Mouse (Mus musculus): ENCODE data around the gene Ctxn1.
A peak's percentile ranks its signal among the peaks of the same experiment; 100 is the strongest.

Ctxn1 gene

DNA sequence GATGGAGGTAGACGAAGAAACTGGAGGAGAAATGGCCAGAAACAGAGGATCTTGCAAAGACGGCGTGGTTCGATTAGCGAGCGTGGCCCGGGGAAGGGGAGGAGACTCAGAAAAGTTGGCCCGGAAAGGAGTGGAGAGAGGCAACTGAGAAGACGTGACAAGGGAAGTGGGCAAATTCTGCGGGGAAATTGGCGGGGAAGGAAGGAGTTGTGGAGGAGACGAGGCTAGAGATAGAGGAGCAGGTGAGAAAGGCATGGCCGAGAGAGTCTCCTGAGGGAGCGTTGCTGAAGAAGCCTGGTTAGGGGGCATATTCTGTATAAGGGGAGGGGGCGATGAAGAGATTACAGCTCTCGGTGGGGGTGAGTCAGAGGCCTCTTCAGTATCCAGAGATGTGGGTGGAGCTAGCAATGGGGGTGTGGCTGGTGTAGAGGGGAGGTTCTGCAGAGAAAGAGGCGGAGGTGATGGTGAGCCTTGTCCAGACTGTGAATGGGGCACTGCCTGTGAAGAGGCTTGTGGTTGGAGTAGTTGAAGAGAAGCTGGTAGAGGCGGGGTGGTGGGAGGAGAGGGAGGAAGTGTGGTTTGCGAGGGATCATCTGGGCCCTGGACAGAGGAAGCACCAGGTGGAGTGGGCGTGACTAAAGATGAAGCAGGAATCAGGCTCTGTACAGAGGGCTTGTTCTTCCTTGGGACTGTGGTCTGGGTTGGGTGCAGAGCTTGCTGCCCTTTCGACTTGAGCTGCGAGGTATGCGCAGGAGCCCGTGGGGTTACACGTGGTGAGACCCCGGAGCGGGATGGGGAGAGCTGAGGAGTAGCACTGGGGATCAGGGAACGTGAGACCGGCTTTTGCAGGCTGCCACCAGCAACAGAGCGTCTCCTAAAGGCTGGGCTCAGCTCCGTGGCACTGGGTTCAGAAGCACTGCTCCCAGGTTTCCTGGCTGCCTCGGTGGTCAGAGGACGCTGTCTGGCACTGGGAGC is 44.8 kb downstream of the Ctxn1 start:
- peak in 1 of 2 experiments; percentile 43 for DNase-seq (ENCODE audit: low spot score in 2 of 2)

DNA sequence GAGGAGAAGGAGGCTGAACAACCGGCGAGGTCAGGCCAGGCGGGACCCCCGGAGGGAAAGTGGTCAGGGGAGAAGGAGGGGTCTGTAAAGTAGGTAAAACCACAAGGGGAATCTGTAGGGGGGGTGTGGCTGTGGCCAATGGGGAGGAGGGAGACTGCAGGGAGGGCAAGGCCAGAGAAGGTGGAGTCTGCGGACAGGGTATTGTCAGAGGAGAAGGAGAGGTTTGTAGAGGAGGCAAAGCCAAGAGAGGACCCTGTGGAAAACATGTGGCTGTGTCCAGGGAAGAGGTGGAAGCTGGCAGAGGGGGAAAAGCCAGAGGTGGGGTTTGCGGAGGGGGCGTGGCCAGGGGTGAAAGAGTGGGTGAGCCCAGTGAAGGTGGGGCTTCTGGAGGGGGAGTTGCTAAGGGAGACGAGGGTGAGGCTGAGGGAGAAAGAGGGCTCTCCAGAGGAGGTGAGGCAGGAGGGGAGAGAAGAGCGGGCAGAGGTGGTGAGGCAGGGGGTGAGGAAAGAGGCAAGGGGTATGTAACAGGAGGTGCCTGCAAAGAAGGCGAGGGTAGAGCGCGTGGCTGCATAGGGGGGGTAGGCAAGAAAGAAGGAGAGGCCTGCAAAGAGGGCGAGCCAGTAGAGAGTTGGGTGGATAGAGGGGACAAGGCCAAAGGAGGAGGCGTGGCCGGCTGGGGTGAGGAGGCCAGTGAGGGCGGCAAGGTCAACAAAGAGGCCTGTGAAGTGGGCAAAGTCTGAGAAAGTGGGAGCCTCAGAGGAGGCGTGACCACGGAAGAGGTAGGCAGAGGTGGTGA is 45.7 kb downstream of the Ctxn1 start:
- peak; percentile 70 to 71 for DNase-seq (ENCODE audit: low spot score in 2 of 2)

DNA sequence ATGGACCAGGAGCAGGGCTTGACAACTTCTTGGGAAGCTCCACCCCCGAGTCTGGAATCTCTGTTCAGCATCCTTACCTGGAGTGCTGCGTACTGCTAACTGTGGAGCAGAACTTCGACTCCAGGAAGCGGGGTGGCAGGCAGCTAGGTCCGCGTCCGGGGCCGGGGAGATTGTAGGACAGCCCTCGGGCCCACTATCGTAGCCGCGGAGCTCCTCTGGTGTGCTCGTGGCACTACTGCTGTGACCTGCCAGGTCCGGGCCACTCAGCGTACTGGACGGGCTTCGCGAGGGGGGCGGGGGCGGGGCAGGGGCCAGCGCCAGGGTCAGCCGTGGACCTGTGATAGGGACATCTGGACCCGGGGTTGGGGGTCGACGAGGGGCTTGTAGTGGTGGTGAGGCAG is 46.3 kb downstream of the Ctxn1 start:
- peak in 1 of 2 experiments; percentile 48 for DNase-seq (ENCODE audit: low spot score in 2 of 2)

DNA sequence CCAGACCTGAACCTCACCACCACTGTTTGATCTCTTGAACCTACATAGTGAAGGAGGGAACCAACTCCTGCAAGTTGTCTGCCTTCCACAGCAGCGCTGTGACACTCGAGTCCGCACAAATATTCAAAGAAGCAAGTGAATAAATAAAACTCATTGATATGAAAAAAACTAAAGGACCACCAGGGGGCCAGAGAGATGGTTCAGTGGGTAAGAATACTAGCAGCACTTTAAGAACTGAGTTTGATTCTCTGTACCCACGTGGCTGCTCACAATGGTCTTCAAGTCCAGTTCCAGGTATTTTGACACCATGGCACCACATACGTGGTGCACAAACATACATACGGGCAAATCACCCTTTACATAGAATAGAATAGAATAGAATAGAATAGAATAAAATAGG is 48.0 kb downstream of the Ctxn1 start:
- DNase-seq (ENCODE audit: low spot score in 2 of 2) = no peak
